Mouse (Mus musculus) ES-Bruce4 (cell line): Measurements from ENCODE around the gene Gab1. TPM values are rescaled to one million over a fixed set of nuclear protein-coding genes. Genes with fewer than 3 reads are reported as not detected.

Experiments used
- H3K27ac ChIP-seq: 2 replicates; pipeline ENCODE4 v1.5.1; 2012; ENCODE audit warnings: low read length, inconsistent platforms; ENCODE audit not compliant: insufficient read depth
- H3K27me3 ChIP-seq: 2 replicates; pipeline ENCODE4 v1.6.1; 2012; ENCODE audit warnings: mild to moderate bottlenecking, low read length, inconsistent platforms; ENCODE audit not compliant: control insufficient read depth, poor library complexity, insufficient read depth, severe bottlenecking
- H3K36me3 ChIP-seq: 2 replicates; pipeline ENCODE4 v1.6.1; 2012; ENCODE audit warnings: inconsistent platforms, mild to moderate bottlenecking, low read length, moderate library complexity; ENCODE audit not compliant: control insufficient read depth, poor library complexity, insufficient read depth, severe bottlenecking
- H3K4me1 ChIP-seq: one replicate; pipeline ENCODE4 v1.8.1; 2011; ENCODE audit warnings: low read length; ENCODE audit not compliant: control insufficient read depth, insufficient read depth
- H3K4me3 ChIP-seq: 2 replicates; pipeline ENCODE4 v1.5.1; 2011; ENCODE audit warnings: low read depth, mild to moderate bottlenecking, low read length
- H3K9ac ChIP-seq: 2 replicates; pipeline ENCODE4 v1.6.1; 2012; ENCODE audit warnings: low read depth, mild to moderate bottlenecking, inconsistent platforms; ENCODE audit not compliant: poor library complexity, severe bottlenecking
- H3K9me3 ChIP-seq: replicated peaks from 2 replicates; pipeline ENCODE4 v1.6.1; 2012; ENCODE audit warnings: mild to moderate bottlenecking, low read length, inconsistent platforms; ENCODE audit not compliant: control insufficient read depth, poor library complexity, insufficient read depth, severe bottlenecking
- CTCF ChIP-seq: IDR thresholded peaks from one replicate; pipeline ENCODE4 v1.8.1; 2011; ENCODE audit warnings: low read depth, low read length
- EP300 ChIP-seq: IDR thresholded peaks from 2 replicates; pipeline ENCODE4 v1.6.1; 2011; ENCODE audit warnings: low read depth, low read length; ENCODE audit not compliant: insufficient read depth
- POLR2A ChIP-seq: IDR thresholded peaks from one replicate; pipeline ENCODE4 v1.8.1; 2011; ENCODE audit warnings: low read length; ENCODE audit not compliant: insufficient read depth
- polyA plus RNA-seq: library from polyadenylated mRNA; stranded (reverse); fragments of >200 nt; gene quantifications from 2 replicates; pipeline ENCODE4 v1.2.4, GENCODE M21; 2011; ENCODE audit warnings: low read depth; ENCODE audit not compliant: missing spikeins, insufficient read depth, insufficient read length

Gene Gab1
- polyA plus RNA-seq, 1 experiment: 158 TPM

DNA sequence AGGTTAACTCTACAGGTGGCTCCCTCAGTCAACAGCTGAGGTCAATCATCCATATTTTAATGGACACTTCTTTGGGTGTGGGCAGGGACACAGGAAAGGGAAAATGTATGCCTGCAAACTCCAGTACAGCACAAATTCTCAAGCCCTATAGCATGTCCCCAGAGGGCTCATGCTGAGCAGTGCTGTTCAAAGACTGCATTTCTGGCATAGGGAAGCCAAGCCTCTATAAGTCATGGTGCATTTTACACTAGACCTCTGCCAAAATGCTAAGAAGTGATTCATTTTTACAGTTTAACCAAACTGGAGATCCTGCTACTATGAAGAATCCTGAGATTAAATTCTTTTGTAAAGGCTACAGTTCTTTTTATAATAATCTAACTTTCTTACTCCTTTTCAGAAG lies 47.8 kb downstream of the Gab1 start:
- no peak for TF ChIP-seq CTCF
- TF ChIP-seq EP300: no peak
- TF ChIP-seq POLR2A: no peak
- Histone ChIP-seq H3K27ac (no peak overlapping the region), H3K36me3 (peaks cover 24% of the 10 kb centered on the region), H3K9ac (no peak overlapping the region), H3K4me3 (no peak overlapping the region), H3K27me3 (no peaks in the 10 kb centered on the region), H3K9me3 (no peaks in the 10 kb centered on the region), H3K4me1 (no peaks in the 10 kb centered on the region)

DNA sequence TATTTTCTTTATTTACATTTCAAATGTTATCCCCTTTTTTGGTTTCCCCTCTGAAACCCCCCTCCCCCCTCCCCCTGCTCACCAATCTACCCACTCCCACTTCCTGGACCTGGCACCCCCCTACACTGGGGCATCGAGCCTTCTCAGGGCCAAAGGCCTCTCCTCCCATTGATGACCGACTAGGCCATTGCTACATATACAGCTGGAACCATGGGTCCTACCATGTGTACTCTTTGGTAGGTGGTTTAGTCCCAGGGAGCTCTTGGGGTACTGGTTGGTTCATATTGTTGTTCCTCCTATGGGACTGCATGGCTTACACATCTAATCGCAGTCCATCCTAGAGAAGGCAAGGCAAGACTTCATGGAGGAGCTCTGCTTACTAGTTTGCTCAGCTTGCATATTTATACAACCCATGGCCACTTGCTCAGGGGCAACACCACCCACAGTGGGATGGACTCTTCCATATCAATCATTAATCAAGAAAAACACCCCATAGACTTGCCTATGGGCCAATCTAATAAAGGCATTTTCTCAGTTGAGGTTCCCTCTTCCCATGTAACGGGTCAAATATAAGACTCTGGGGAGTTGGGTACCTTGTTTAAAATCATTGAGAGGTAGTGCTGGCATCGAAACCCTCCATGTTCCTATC lies 48.3 kb downstream of the Gab1 start:
- Histone ChIP-seq H3K4me1 (no peaks in the 10 kb centered on the region), H3K9ac (no peak overlapping the region), H3K27ac (no peak overlapping the region), H3K27me3 (no peaks in the 10 kb centered on the region), H3K36me3 (peaks cover 21% of the 10 kb centered on the region), H3K4me3 (no peak overlapping the region), H3K9me3 (no peaks in the 10 kb centered on the region)
- no peak for TF ChIP-seq CTCF
- TF ChIP-seq POLR2A: no peak
- no peak for TF ChIP-seq EP300

DNA sequence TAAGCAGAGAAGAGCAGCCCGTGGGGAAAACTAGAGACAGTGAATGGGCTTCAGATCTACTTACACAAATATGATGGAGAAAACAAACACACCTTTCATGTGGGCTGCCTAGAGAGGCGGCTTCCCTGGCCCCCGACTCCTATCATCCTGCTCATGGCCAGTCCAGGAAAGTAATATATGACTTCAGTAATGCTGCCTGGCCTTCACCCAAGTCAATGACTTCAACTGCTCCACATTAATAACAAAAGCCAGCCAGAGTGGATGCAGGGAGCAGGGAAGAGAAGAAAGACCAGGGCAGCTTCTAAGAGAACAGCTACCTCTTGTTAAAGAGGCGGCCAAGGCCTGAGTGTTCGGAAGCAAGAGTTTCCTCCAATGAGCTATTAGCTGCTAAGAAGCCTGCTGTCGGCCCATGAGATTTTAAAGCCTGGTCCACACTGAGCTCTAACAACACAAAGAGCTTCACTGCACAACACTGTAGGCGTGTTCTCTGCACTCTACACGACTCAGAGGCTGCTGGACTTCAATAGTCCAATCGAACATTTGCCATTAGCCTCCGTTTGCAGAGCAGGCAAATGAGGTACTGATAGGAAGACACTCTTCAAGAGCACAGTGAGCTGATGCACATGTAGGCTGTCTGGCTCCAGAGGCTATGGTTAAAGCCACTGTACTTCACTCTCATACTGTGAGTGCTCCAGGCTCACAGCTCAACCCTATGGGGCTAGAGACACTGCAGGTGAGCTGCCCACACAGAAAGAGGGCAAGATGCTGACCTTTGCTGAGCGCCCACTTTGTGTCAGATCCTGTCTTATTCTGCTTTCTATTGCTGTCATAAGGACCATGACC lies 49.4 kb downstream of the Gab1 start:
- peaks cover 28% of the 10 kb centered on the region for H3K36me3 ChIP-seq
- H3K4me1 ChIP-seq: no peaks in the 10 kb centered on the region
- H3K4me3 ChIP-seq: no peak overlapping the region
- H3K9me3 ChIP-seq: no peaks in the 10 kb centered on the region
- no peak overlapping the region for H3K9ac ChIP-seq
- no peak overlapping the region for H3K27ac ChIP-seq
- H3K27me3 ChIP-seq: no peaks in the 10 kb centered on the region
- no peak for TF ChIP-seq POLR2A
- TF ChIP-seq EP300: no peak
- no peak for TF ChIP-seq CTCF

DNA sequence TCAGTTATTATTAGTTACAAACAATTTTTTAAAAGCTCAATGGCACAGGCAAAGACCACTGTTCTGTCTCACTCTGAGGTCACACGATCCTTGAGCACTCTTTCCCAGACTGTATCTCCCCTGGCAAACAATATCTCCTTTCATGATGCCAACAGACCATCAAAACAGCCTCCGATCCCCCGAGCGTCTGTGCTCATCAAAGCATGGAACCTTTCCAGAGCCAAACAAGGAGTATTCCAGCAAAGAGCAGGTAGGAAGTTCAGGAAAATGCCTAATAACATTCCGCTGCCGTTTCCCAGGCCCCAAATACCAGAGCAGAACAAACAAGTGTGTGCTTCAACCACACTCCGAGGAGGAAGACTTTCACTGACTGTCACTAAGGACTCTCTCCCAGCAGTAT lies 50.2 kb downstream of the Gab1 start:
- Histone ChIP-seq H3K9me3 (no peaks in the 10 kb centered on the region), H3K9ac (no peak overlapping the region), H3K4me3 (no peak overlapping the region), H3K27me3 (no peaks in the 10 kb centered on the region), H3K4me1 (no peaks in the 10 kb centered on the region), H3K27ac (no peak overlapping the region), H3K36me3 (peaks cover 27% of the 10 kb centered on the region)
- TF ChIP-seq POLR2A: no peak
- no peak for TF ChIP-seq CTCF
- no peak for TF ChIP-seq EP300

DNA sequence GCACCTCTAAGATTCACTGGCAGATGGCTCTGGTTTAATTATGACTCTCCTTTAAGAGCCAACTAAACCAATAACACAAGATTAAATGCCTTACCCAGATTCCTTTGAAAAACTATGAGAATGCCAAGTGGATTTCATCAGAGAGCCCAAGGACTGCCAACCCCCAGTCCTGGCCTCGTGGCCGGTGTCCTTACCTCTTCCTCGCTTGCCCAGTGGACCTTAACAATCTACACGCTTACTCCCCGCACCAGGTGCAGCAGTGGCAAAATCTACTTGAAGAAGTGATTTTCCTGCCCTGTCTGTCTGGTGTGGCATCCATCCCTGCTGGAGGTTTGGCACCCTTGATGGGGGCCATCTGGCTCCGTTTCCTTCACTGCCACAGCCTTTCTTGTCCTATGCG lies 53.3 kb downstream of the Gab1 start:
- Histone ChIP-seq H3K9ac (no peak overlapping the region), H3K27ac (no peak overlapping the region), H3K4me3 (no peak overlapping the region), H3K36me3 (peaks cover 38% of the 10 kb centered on the region), H3K9me3 (no peaks in the 10 kb centered on the region), H3K27me3 (no peaks in the 10 kb centered on the region), H3K4me1 (no peaks in the 10 kb centered on the region)
- TF ChIP-seq EP300: no peak
- TF ChIP-seq CTCF: no peak
- no peak for TF ChIP-seq POLR2A

DNA sequence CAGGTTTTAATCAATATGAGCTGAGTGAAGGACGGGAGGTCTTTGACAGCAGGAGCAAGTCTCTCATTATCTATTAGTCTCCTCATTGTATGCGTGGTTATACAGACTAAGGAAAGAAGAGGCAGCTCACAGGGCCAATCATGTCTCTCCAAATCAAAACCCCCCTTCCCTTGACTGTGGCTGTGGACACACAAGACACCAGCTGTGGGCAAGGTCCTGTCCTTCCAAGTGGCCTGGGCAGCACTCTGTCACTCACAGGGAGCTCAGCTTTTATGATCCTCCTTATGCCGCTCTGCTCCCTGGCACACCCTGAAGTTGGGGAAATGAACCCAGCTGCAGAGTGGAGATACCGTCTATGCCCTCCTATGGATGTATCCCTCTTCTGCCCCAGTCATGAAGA lies 55.2 kb downstream of the Gab1 start:
- H3K4me3 ChIP-seq: no peak overlapping the region
- no peaks in the 10 kb centered on the region for H3K27me3 ChIP-seq
- H3K4me1 ChIP-seq: no peaks in the 10 kb centered on the region
- no peaks in the 10 kb centered on the region for H3K9me3 ChIP-seq
- no peak overlapping the region for H3K9ac ChIP-seq
- H3K27ac ChIP-seq: no peak overlapping the region
- peaks cover 44% of the 10 kb centered on the region for H3K36me3 ChIP-seq
- TF ChIP-seq POLR2A (no peak), CTCF (no peak), EP300 (no peak)
